Mouse (Mus musculus) stomach, postnatal 0 days (tissue): Measurements from ENCODE around the gene Magi2. TPM values are rescaled to one million over a fixed set of nuclear protein-coding genes. Genes with fewer than 3 reads are reported as not detected.
"Not testable (repeated sequence)": the region's sequence is repeated elsewhere in the genome, so short reads cannot be mapped to it uniquely, and the experiment has no call there.

ENCODE experiments used
- ATAC-seq: fragments of 200-750 bp; cut with Nextera tagmentation; 2 replicates; pipeline ENCODE4 v1.8.0; 2017; ENCODE audit not compliant: low FRiP score, low TSS enrichment
- DNase-seq: peaks from one replicate; pipeline ENCODE4 v3.0.0-alpha.2; 2016; ENCODE audit warnings: low spot score
- H3K27ac ChIP-seq: fragments of 300-500 bp; sonication (generic); replicated peaks from 2 replicates; pipeline ENCODE4 v1.5.1; 2014; ENCODE audit warnings: mild to moderate bottlenecking, control low read depth
- H3K27me3 ChIP-seq: fragments of 300-500 bp; sonication (generic); 2 replicates; pipeline ENCODE4 v1.6.1; 2014; ENCODE audit warnings: low read length; ENCODE audit not compliant: control insufficient read depth, insufficient read depth
- H3K36me3 ChIP-seq: fragments of 300-500 bp; sonication (generic); 2 replicates; pipeline ENCODE4 v1.6.1; 2014; ENCODE audit warnings: low read length, mixed read lengths; ENCODE audit not compliant: control insufficient read depth, insufficient read depth
- H3K4me1 ChIP-seq: fragments of 300-500 bp; sonication (generic); replicated peaks from 2 replicates; pipeline ENCODE4 v1.6.1; 2014; ENCODE audit warnings: antibody characterized with exemption; ENCODE audit not compliant: control insufficient read depth, insufficient read depth
- H3K4me2 ChIP-seq: fragments of 300-500 bp; sonication (generic); replicated peaks from 2 replicates; pipeline ENCODE4 v1.6.1; 2014; ENCODE audit warnings: low read depth, mild to moderate bottlenecking, control low read depth, moderate library complexity
- H3K4me3 ChIP-seq: fragments of 300-500 bp; sonication (generic); 2 replicates; pipeline ENCODE4 v1.5.1; 2014; ENCODE audit warnings: low read depth, low read length, control low read depth
- H3K9ac ChIP-seq: fragments of 300-500 bp; sonication (generic); 2 replicates; pipeline ENCODE4 v1.6.1; 2014; ENCODE audit warnings: mild to moderate bottlenecking, low read length, control low read depth, mixed read lengths
- H3K9me3 ChIP-seq: fragments of 300-500 bp; sonication (generic); 2 replicates; pipeline ENCODE4 v1.6.1; 2016; ENCODE audit warnings: low read length; ENCODE audit not compliant: control insufficient read depth
- CTCF ChIP-seq: IDR thresholded peaks from 2 replicates; pipeline ENCODE4 v1.5.1; 2016; ENCODE audit warnings: antibody characterized with exemption, low read depth, mild to moderate bottlenecking, moderate library complexity
- EP300 ChIP-seq: optimal IDR thresholded peaks from 2 replicates; pipeline ENCODE3; 2016; ENCODE audit warnings: antibody characterized with exemption
- WGBS: fragments of 180-500 bp; shearing (Covaris S2); extraction: QIAGEN DNeasy Blood & Tissue Kit; methylation state at CpG from one replicate; pipeline ENCODE4 v1.1.7; 2014; 5-methylcytosine and 5-hydroxymethylcytosine counted together
- polyA plus RNA-seq: library from polyadenylated mRNA; unstranded; fragments of >200 nt; fragmentation: Nextera tagmentation; extraction: Ambion mirVana; gene quantifications from 2 replicates; pipeline ENCODE4 v1.2.1, GENCODE M21; 2015

Magi2 gene
- polyA plus RNA-seq, 1 experiment from 2014 or later, result 1.9 TPM

- no peaks in the 10 kb centered on the region for H3K9me3 ChIP-seq
- peak; percentile 80 for TF ChIP-seq CTCF
- TF ChIP-seq EP300, result no peak
- no peaks in the 10 kb centered on the region for H3K36me3 ChIP-seq
- ATAC-seq (peak; percentile 26; the same call in 1 of the 2 replicates), DNase-seq (no peak)
- no peak overlapping the region for H3K27ac ChIP-seq
- no peak overlapping the region for H3K9ac ChIP-seq
- no peaks in the 10 kb centered on the region for H3K4me1 ChIP-seq
- H3K4me3 ChIP-seq, result no peak overlapping the region
- H3K27me3 ChIP-seq, result no peaks in the 10 kb centered on the region
- H3K4me2 ChIP-seq, result no peak overlapping the region
Observed at GRCm38 (mm10) chr5:19522168-19522567, 295.3 kb downstream of the Magi2 start.

GRCm38 (mm10) chr5:19539348-19539747 is 312.5 kb downstream of the Magi2 start:
- ATAC-seq (no peak), DNase-seq (no peak)
- no peak overlapping the region for H3K4me2 ChIP-seq
- no peak overlapping the region for H3K27ac ChIP-seq
- 28% methylated on average over 2 of the region's 2 CpGs for WGBS
- H3K9me3 ChIP-seq, result no peaks in the 10 kb centered on the region
- H3K4me3 ChIP-seq, result no peak overlapping the region
- no peaks in the 10 kb centered on the region for H3K4me1 ChIP-seq
- H3K36me3 ChIP-seq, result no peaks in the 10 kb centered on the region
- no peak overlapping the region for H3K9ac ChIP-seq
- no peak for TF ChIP-seq CTCF
- no peak for TF ChIP-seq EP300
- H3K27me3 ChIP-seq, result no peaks in the 10 kb centered on the region

- Histone ChIP-seq H3K4me1 (no peaks in the 10 kb centered on the region), H3K27ac (no peak overlapping the region), H3K4me2 (no peak overlapping the region), H3K9me3 (no peaks in the 10 kb centered on the region), H3K36me3 (no peaks in the 10 kb centered on the region), H3K9ac (no peak overlapping the region), H3K4me3 (no peak overlapping the region), H3K27me3 (no peaks in the 10 kb centered on the region)
- TF ChIP-seq EP300 (no peak), CTCF (no peak)
- DNase-seq (no peak), ATAC-seq (no peak)
- WGBS, result 46% methylated on average over 4 of the region's 4 CpGs
Observed at GRCm38 (mm10) chr5:19546424-19546823, 319.6 kb downstream of the Magi2 start.

- WGBS, result 42% methylated on average over 2 of the region's 2 CpGs
- Histone ChIP-seq H3K4me1 (no peaks in the 10 kb centered on the region), H3K9ac (no peak overlapping the region), H3K36me3 (no peaks in the 10 kb centered on the region), H3K27me3 (no peaks in the 10 kb centered on the region), H3K4me3 (no peak overlapping the region), H3K9me3 (no peaks in the 10 kb centered on the region), H3K27ac (no peak overlapping the region), H3K4me2 (no peak overlapping the region)
- ATAC-seq (no peak), DNase-seq (no peak)
- TF ChIP-seq EP300, result no peak
- TF ChIP-seq CTCF, result no peak
Observed at GRCm38 (mm10) chr5:19546900-19547299, 320.1 kb downstream of the Magi2 start.

GRCm38 (mm10) chr5:19553510-19553909 is 326.7 kb downstream of the Magi2 start:
- Histone ChIP-seq H3K27ac (no peak overlapping the region), H3K4me1 (no peaks in the 10 kb centered on the region), H3K27me3 (no peaks in the 10 kb centered on the region), H3K4me2 (no peak overlapping the region), H3K9ac (no peak overlapping the region), H3K9me3 (no peaks in the 10 kb centered on the region), H3K4me3 (no peak overlapping the region), H3K36me3 (no peaks in the 10 kb centered on the region)
- no peak for ATAC-seq
- no peak for TF ChIP-seq EP300
- TF ChIP-seq CTCF, result no peak
- no peak for DNase-seq
- WGBS, result 74% methylated on average over 3 of the region's 3 CpGs

- WGBS, result 78% methylated on average over 3 of the region's 3 CpGs
- H3K4me1 ChIP-seq, result no peaks in the 10 kb centered on the region
- no peak for DNase-seq
- H3K9me3 ChIP-seq, result no peaks in the 10 kb centered on the region
- no peaks in the 10 kb centered on the region for H3K27me3 ChIP-seq
- no peak overlapping the region for H3K9ac ChIP-seq
- H3K4me2 ChIP-seq, result no peak overlapping the region
- ATAC-seq, result no peak
- TF ChIP-seq CTCF (no peak), EP300 (no peak)
- no peak overlapping the region for H3K4me3 ChIP-seq
- H3K27ac ChIP-seq, result no peak overlapping the region
- no peaks in the 10 kb centered on the region for H3K36me3 ChIP-seq
Observed at GRCm38 (mm10) chr5:19565636-19566035, 338.8 kb downstream of the Magi2 start.

GRCm38 (mm10) chr5:19566136-19566535 is 339.3 kb downstream of the Magi2 start:
- not testable (repeated sequence) for H3K27ac ChIP-seq, H3K4me2 ChIP-seq, H3K9me3 ChIP-seq, H3K36me3 ChIP-seq, DNase-seq, ATAC-seq, H3K4me3 ChIP-seq, H3K27me3 ChIP-seq, H3K4me1 ChIP-seq, H3K9ac ChIP-seq
- 63% methylated on average over 1 of the region's 1 CpGs for WGBS
